Mouse (Mus musculus): Measurements from ENCODE around the gene Eif3l.
A peak's percentile ranks its signal among the peaks of the same experiment; 100 is the strongest.

Gene Eif3l

GRCm38 (mm10) chr15:79124331-79124875 lies 49.4 kb downstream of the Eif3l start:
- DNase-seq (ENCODE audit: low spot score): no peak

- no peak for DNase-seq (ENCODE audit: low spot score)
Measured at GRCm38 (mm10) chr15:79126217-79126932, 51.4 kb downstream of the Eif3l start.

- DNase-seq (ENCODE audit: low spot score): no peak
Measured at GRCm38 (mm10) chr15:79127101-79127500, 52.1 kb downstream of the Eif3l start.

- DNase-seq (ENCODE audit: low spot score): no peak
Measured at GRCm38 (mm10) chr15:79128208-79128607, 53.2 kb downstream of the Eif3l start.

- no peak for DNase-seq (ENCODE audit: low spot score)
Measured at GRCm38 (mm10) chr15:79129311-79129710, 54.3 kb downstream of the Eif3l start.

GRCm38 (mm10) chr15:79130782-79131181 lies 55.8 kb downstream of the Eif3l start:
- no peak for DNase-seq (ENCODE audit: low spot score)

GRCm38 (mm10) chr15:79131442-79131841 lies 56.5 kb downstream of the Eif3l start:
- DNase-seq (ENCODE audit: low spot score): no peak

GRCm38 (mm10) chr15:79133191-79133661 lies 58.2 kb downstream of the Eif3l start:
- no peak for DNase-seq (ENCODE audit: low spot score)

GRCm38 (mm10) chr15:79134496-79135270 lies 59.7 kb downstream of the Eif3l start:
- DNase-seq (ENCODE audit: low spot score): no peak

GRCm38 (mm10) chr15:79135332-79135731 lies 60.4 kb downstream of the Eif3l start:
- no peak for DNase-seq (ENCODE audit: low spot score)

GRCm38 (mm10) chr15:79135783-79136575 lies 61.0 kb downstream of the Eif3l start:
- DNase-seq (ENCODE audit: low spot score): no peak

- DNase-seq (ENCODE audit: low spot score): no peak
Measured at GRCm38 (mm10) chr15:79139640-79140039, 64.7 kb downstream of the Eif3l start.

GRCm38 (mm10) chr15:79140866-79141565 lies 66.0 kb downstream of the Eif3l start, which contains the start of the genes Polr2f and 1700088E04Rik:
TSS of gene Polr2f (plus strand) at chr15:79141009.
TSS of gene 1700088E04Rik (minus strand) at chr15:79141253.
- DNase-seq (ENCODE audit: low spot score): peak; percentile 75

- no peak for DNase-seq (ENCODE audit: low spot score)
Measured at GRCm38 (mm10) chr15:79141566-79141917, 66.6 kb downstream of the Eif3l start.

- no peak for DNase-seq (ENCODE audit: low spot score)
Measured at GRCm38 (mm10) chr15:79143316-79143715, 68.3 kb downstream of the Eif3l start.

Data from urinary bladder, postnatal 10 days (tissue).